Mouse (Mus musculus): Measurements from ENCODE around the gene Mms22l. TPM values are rescaled to one million over a fixed set of nuclear protein-coding genes. Genes with fewer than 3 reads are reported as not detected.
"Not testable (repeated sequence)": the region's sequence is repeated elsewhere in the genome, so short reads cannot be mapped to it uniquely, and the experiment has no call there.

The Mms22l gene
- polyA plus RNA-seq, 1 experiment from 2014 or later = 6.2 TPM

DNA sequence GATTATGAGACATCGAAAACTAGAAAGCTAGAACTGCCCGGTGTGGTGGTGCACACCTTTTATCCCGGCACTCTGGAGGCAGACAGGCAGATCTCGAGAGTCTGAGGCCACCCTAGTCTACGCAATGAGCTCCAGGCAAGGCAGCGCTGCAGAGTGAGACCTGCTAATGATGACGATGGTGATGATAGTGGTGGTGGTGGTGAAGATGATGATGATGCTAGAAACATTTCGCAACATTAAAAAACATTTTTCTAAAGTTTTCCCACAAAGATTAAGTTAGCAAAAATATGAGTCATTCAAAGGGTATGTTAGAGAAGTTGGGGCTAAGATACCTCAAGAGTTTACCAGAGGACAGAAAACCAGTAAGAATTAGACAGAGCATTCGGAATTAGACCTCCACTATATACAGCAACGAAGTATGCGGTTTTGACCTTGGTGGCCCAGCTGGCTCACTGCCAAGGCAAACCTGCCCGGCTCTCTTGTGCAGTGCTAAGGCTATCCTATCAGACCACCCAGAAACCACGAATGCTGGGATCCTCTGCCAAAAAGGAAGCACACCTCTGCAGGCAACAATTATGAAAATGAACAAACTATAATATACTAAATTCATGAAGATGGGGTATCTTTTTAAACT is 129.8 kb downstream of the Mms22l start:
- H3K36me3 ChIP-seq (replicated peaks) = no peaks in the 10 kb centered on the region
- peaks cover 12% of the 10 kb centered on the region for H3K4me1 ChIP-seq
- H3K27me3 ChIP-seq (replicated peaks) = no peaks in the 10 kb centered on the region
- H3K27ac ChIP-seq = no peak overlapping the region
- 82% methylated on average over 13 of the region's 13 CpGs for WGBS
- no peaks in the 10 kb centered on the region for H3K9me3 ChIP-seq
- no peak overlapping the region for H3K4me2 ChIP-seq
- ATAC-seq (replicated peaks) = no peak
- no peak overlapping the region for H3K9ac ChIP-seq
- no peak overlapping the region for H3K4me3 ChIP-seq

DNA sequence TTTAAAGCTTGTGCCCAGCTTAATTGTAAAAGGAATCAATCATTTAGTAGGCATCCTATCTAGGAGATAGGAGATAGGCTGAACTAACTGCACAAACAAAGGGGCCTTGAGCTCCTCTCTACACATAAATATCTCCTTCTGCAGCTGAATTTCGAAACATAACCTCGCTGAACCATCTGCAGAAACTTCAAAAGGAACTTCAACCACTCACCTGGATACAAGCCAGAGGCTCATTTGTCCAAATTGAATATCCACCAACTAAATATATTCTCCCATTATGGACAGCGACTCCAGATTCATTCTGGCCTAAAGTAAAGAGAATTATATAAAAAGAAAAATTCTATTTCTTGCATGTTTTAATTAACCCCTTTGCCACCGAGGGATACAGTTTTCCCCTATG is 130.4 kb downstream of the Mms22l start:
- Histone ChIP-seq H3K36me3 (replicated peaks) (no peaks in the 10 kb centered on the region), H3K4me3 (no peak overlapping the region), H3K27ac (no peak overlapping the region), H3K9ac (no peak overlapping the region), H3K4me1 (peaks cover 18% of the 10 kb centered on the region), H3K4me2 (no peak overlapping the region), H3K9me3 (no peaks in the 10 kb centered on the region), H3K27me3 (replicated peaks) (no peaks in the 10 kb centered on the region)
- WGBS = 77% methylated on average over 4 of the region's 4 CpGs
- ATAC-seq (replicated peaks) = no peak

DNA sequence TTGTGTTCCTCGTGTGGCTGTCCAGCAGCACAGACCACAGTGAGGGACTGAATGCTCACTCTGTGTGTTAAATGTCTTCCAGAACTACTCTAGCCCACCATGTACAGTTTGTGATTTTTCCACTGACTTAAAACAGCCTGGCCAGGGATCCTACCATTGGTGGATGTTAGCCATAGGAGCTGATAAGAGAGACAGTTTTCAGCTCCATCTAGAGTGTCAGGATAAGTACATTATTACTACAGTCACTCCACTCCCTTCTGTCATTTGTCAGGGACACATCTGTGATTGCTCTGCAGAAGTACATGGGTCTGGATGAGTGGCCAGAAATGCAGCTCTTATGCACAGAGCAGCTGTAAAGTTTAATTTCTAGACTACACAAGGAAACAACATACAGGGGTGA is 131.6 kb downstream of the Mms22l start:
- Histone ChIP-seq H3K4me3 (no peak overlapping the region), H3K36me3 (replicated peaks) (no peaks in the 10 kb centered on the region)
- ATAC-seq (replicated peaks) = no peak

DNA sequence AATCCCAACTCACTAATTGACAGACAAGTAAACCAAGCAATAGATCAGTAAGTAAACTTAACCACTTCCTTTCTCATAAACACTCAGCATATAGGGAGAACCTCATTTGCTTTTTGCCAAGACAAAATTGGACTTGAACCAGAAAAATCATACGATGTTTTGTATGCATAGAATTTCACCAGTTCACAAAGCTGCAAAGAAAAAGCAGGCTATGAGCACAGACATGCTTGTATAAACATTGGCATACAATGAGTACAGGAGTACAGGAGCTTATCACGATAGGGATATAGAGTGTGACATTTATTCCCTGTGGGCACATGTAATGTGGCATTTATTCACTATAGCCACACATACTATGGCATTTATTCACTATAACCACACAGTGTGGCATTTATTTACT is 134.2 kb downstream of the Mms22l start:
- Histone ChIP-seq H3K4me2 (no peak overlapping the region), H3K36me3 (replicated peaks) (no peaks in the 10 kb centered on the region), H3K27me3 (replicated peaks) (no peaks in the 10 kb centered on the region), H3K9ac (no peak overlapping the region), H3K4me1 (peaks cover 18% of the 10 kb centered on the region), H3K4me3 (no peak overlapping the region), H3K27ac (no peak overlapping the region), H3K9me3 (no peaks in the 10 kb centered on the region)
- no peak for ATAC-seq (replicated peaks)
- 57% methylated on average over 2 of the region's 2 CpGs for WGBS

More for the DNA sequence above, 131.6 kb downstream of the Mms22l start:
- 63% methylated on average over 1 of the region's 1 CpGs for WGBS
- no peaks in the 10 kb centered on the region for H3K27me3 ChIP-seq (replicated peaks)
- no peak overlapping the region for H3K4me2 ChIP-seq
- no peak overlapping the region for H3K27ac ChIP-seq
- H3K9ac ChIP-seq = no peak overlapping the region
- peaks cover 18% of the 10 kb centered on the region for H3K4me1 ChIP-seq
- no peaks in the 10 kb centered on the region for H3K9me3 ChIP-seq

DNA sequence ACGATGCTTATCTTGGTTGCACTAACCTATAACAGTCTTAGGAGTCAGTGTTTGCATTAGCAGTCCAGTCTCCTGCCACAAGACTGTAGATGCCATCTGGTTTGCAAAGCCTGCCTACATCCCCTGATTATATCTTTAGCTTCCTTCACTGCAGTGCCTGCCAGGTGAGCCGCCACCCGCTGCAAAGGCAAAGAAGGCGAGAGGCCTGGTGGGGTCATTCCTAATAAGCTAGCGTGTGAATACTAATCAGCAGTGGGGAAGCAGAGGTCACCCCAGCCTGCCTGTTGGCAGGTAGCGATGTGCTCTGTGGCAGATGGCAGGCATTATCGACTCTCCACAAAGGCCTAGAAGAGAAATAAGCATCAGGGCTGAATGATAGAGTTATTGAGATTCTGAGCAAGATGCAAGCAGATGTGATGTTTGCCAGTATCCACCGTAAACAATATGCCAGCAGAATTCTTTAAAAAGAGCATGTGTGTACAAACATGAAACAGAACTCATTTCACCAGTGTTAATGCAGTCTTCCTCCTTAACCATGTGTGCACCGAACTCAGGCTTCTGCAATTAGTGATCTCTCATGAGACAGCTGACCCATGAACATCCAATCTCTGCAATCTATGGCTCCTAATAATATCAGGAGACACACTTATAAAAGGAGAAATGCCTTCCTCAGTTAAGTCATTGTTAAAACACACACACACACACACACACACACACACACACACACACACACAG is 135.1 kb downstream of the Mms22l start:
- no peaks in the 10 kb centered on the region for H3K27me3 ChIP-seq (replicated peaks)
- WGBS = 38% methylated on average over 9 of the region's 9 CpGs
- peak overlapping the region; percentile 55 for H3K27ac ChIP-seq
- H3K4me1 ChIP-seq = peaks cover 18% of the 10 kb centered on the region
- no peaks in the 10 kb centered on the region for H3K36me3 ChIP-seq (replicated peaks)
- ATAC-seq (replicated peaks) = peak; percentile 73
- H3K4me2 ChIP-seq = peak overlapping the region; percentile 22; the same call in 1 of the 2 replicates
- H3K9me3 ChIP-seq = no peaks in the 10 kb centered on the region
- no peak overlapping the region for H3K9ac ChIP-seq
- no peak overlapping the region for H3K4me3 ChIP-seq

DNA sequence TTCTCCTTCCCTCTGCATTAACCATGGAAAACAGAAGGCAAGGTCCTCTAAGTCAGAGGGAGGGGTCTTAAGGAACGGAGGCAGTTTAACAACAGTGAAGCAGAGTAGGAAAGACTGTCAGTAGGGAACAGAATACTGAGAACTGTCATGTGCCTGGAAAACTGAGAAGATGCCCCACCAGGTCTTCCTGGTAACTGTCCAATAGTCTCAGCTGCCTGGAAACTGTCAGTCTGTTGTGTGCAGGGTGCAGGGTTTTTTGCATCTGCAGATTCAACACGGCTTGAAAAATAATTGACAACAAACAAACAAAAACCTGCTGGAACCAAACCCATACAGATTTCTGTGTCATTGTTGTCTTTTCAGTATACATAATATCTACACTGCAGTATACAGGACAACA is 146.1 kb downstream of the Mms22l start:
- no peak overlapping the region for H3K4me3 ChIP-seq
- no peak for ATAC-seq (replicated peaks)
- no peak overlapping the region for H3K4me2 ChIP-seq
- no peaks in the 10 kb centered on the region for H3K9me3 ChIP-seq
- no peaks in the 10 kb centered on the region for H3K4me1 ChIP-seq
- no peaks in the 10 kb centered on the region for H3K36me3 ChIP-seq (replicated peaks)
- no peaks in the 10 kb centered on the region for H3K27me3 ChIP-seq (replicated peaks)
- no peak overlapping the region for H3K9ac ChIP-seq
- 74% methylated on average over 2 of the region's 2 CpGs for WGBS
- H3K27ac ChIP-seq = no peak overlapping the region

DNA sequence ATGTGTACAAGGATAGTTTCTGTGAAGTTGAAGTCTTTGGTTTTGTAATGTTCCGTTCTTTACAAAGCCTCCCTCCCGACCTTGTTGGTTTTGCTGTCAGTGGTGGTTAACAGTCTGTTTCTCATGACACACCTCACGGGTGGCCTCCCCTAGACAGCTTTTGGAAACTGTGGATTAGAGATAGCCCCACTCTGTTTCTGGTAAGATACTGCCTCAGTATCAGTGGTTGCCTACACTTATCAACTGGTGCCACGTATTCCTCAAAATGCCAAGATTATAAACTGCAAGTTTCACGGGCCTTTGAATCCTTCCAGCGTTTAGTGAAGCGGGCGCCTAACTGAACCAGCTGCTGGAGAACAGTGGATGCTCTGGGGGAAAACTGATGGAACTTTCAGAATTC is 148.5 kb downstream of the Mms22l start:
- not testable (repeated sequence) for H3K4me1 ChIP-seq; H3K27ac ChIP-seq; H3K9me3 ChIP-seq; H3K36me3 ChIP-seq (replicated peaks); H3K27me3 ChIP-seq (replicated peaks); ATAC-seq (replicated peaks); H3K9ac ChIP-seq; H3K4me2 ChIP-seq; H3K4me3 ChIP-seq
- 92% methylated on average over 8 of the region's 8 CpGs for WGBS
